Mouse (Mus musculus) intestine, embryonic 16.5 days (tissue): ENCODE measurements around the gene Tenm2. TPM values are rescaled to one million over a fixed set of nuclear protein-coding genes. Genes with fewer than 3 reads are reported as not detected.

Experiments
- ATAC-seq: fragments of 200-750 bp; cut with Nextera tagmentation; 2 replicates; pipeline ENCODE4 v1.8.0; 2017; ENCODE audit warnings: moderate TSS enrichment, moderate library complexity
- H3K27ac ChIP-seq: fragments of 300-500 bp; sonication (generic); 2 replicates; pipeline ENCODE4 v1.5.1; 2014; ENCODE audit warnings: mild to moderate bottlenecking, low read length
- H3K27me3 ChIP-seq: fragments of 300-500 bp; sonication (generic); replicated peaks from 2 replicates; pipeline ENCODE4 v1.6.1; 2014; ENCODE audit warnings: low read length, control low read depth, mixed read lengths; ENCODE audit not compliant: control insufficient read depth, insufficient read depth
- H3K36me3 ChIP-seq: fragments of 300-500 bp; sonication (generic); 2 replicates; pipeline ENCODE4 v1.6.1; 2014; ENCODE audit warnings: low read length, control low read depth; ENCODE audit not compliant: control insufficient read depth, insufficient read depth
- H3K4me1 ChIP-seq: fragments of 300-500 bp; sonication (generic); 2 replicates; pipeline ENCODE4 v1.6.1; 2014; ENCODE audit warnings: low read length, control low read depth, mixed read lengths; ENCODE audit not compliant: control insufficient read depth, insufficient read depth
- H3K4me2 ChIP-seq: fragments of 300-500 bp; sonication (generic); 2 replicates; pipeline ENCODE4 v1.6.1; 2014; ENCODE audit warnings: low read depth, low read length, control low read depth
- H3K4me3 ChIP-seq: fragments of 300-500 bp; sonication (generic); 2 replicates; pipeline ENCODE4 v1.5.1; 2014; ENCODE audit warnings: mild to moderate bottlenecking, low read length
- H3K9ac ChIP-seq: fragments of 300-500 bp; sonication (generic); 2 replicates; pipeline ENCODE4 v1.6.1; 2014; ENCODE audit warnings: low read depth, low read length
- H3K9me3 ChIP-seq: fragments of 300-500 bp; sonication (generic); 2 replicates; pipeline ENCODE4 v1.6.1; 2016; ENCODE audit warnings: low read length, control low read depth; ENCODE audit not compliant: control insufficient read depth
- WGBS: fragments of 180-500 bp; shearing (Covaris S2); extraction: QIAGEN DNeasy Blood & Tissue Kit; methylation state at CpG from one replicate; pipeline ENCODE4 v1.1.7; 2014; 5-methylcytosine and 5-hydroxymethylcytosine counted together
- polyA plus RNA-seq: library from polyadenylated mRNA; unstranded; fragments of >200 nt; fragmentation: Nextera tagmentation; extraction: Ambion mirVana; gene quantifications from 2 replicates; pipeline ENCODE4 v1.2.1, GENCODE M21; 2015

Tenm2 gene
- polyA plus RNA-seq, 1 experiment from 2014 or later, result 0.70 TPM

DNA sequence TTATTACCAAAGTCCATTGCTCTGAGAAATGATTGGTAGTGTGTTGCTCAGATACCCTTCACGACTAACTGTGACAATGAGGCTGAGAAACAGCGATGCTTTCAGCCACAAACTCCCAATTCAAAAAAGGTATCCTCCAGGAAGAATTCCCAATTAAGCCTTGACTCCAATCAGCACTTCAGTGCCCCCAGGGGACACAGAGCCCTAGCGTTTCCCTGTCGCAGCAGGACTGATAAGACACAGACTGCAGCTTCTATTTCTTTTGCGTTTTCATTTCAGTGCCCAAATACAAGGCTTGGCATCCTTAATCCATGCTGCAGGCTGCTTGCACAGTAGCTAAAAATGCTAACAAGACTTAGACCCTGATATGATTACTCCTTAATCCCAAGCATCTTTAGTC lies 1186.2 kb downstream of the Tenm2 start:
- Histone ChIP-seq H3K27me3 (no peaks in the 10 kb centered on the region), H3K36me3 (no peaks in the 10 kb centered on the region), H3K4me2 (no peak overlapping the region), H3K27ac (no peak overlapping the region), H3K9me3 (no peaks in the 10 kb centered on the region), H3K4me3 (no peak overlapping the region), H3K9ac (no peak overlapping the region), H3K4me1 (0 out of 2 replicates have a peak, but pooled peaks cover 3% of the 10 kb centered on the region)
- no peak for ATAC-seq
- WGBS, result 37% methylated on average over 5 of the region's 5 CpGs

DNA sequence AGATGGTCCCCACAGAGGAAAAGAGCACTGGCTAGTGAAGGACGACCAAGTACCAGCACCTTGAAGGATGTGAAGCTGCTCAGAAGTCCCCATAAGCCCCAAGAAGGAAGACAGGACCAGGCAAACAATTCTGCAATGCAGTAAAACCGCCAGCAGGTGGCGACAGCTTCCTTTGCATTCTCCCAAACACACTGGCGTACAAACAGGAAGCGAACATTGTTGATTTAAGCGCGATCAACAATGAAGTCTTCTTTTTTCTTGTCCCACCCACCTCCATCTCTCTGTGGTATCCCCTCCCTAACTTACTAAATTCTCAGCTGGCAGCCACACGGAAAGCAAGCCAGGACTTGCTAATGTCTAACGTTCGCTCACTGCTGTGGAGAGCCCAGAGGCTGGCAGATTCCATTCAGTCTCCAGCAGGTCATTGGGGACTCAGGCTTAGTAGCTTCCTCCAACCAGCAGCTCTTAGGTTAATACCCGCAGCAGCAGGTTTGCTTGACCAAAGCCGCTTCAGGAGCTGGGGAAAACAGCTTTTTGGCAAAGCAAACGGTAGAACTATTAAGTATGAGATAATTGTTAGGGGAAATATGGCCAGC lies 1190.0 kb downstream of the Tenm2 start:
- ATAC-seq, result peak; percentile 78
- H3K9ac ChIP-seq, result peak overlapping the region; percentile 69
- peak overlapping the region; percentile 58 for H3K4me3 ChIP-seq
- peak overlapping the region; percentile 71 for H3K4me2 ChIP-seq
- 0 out of 2 replicates have a peak, but pooled peaks cover 3% of the 10 kb centered on the region for H3K4me1 ChIP-seq
- 2% methylated on average over 13 of the region's 13 CpGs for WGBS
- H3K27me3 ChIP-seq, result no peaks in the 10 kb centered on the region
- no peaks in the 10 kb centered on the region for H3K36me3 ChIP-seq
- no peak overlapping the region for H3K27ac ChIP-seq
- H3K9me3 ChIP-seq, result no peaks in the 10 kb centered on the region

DNA sequence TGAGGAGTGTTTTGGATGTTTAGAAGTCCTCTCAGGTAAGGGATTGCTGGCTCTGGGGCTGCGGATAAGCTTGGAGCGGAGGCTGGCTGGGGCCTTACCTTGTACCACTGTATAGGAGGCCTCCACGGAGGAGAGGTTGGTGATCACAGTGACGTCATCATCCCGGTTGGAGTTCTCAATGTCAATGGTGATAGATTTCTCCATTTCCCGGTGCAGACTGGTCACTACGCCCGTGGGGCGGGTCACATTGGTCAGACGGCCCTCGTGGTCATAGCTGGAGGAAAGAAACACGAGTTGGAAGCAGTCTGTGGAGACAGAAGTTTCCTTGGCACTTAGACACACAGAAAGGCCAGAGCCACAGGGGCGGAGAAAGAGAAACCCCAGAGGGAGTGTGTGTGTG lies 1194.4 kb downstream of the Tenm2 start:
- H3K4me3 ChIP-seq, result no peak overlapping the region
- WGBS, result 82% methylated on average over 13 of the region's 13 CpGs
- no peaks in the 10 kb centered on the region for H3K36me3 ChIP-seq
- ATAC-seq, result no peak
- H3K27me3 ChIP-seq, result no peaks in the 10 kb centered on the region
- H3K9ac ChIP-seq, result no peak overlapping the region
- H3K4me2 ChIP-seq, result no peak overlapping the region
- peaks cover 7% of the 10 kb centered on the region for H3K4me1 ChIP-seq
- no peaks in the 10 kb centered on the region for H3K9me3 ChIP-seq
- no peak overlapping the region for H3K27ac ChIP-seq

DNA sequence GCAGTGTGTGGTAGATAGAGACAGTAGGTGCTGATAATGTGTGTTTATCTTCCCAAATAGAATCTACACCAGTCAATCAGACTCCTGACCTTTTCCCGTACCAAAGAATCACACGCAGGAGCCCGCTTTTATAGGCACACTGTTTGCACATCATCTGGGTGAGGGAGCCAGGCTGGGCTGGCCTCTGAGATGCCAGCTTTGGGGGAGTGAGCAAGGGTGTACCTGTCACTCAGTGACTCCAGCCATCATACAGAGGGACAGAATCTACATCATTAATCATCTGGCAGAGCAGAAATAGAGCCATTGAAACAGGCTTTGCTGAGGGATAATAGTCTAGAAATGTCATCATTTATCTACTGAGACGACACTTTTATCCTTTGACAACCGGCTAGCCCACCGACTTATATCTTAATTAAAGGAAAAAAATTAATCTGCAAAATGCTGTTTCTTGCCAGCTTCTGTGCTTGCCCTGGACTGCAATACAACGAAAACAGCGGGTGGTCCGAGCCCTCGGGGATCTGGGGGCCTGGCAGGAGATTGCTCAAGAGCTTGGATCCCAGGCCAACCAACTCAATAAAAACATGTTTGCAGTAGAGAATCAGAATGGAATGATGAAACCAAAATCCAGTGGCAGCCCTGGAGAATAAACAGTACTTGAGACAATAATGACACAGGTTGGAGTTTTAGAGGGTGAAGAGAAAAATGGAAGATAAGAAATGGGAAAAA lies 1195.1 kb downstream of the Tenm2 start:
- Histone ChIP-seq H3K4me3 (no peak overlapping the region), H3K4me2 (no peak overlapping the region), H3K9ac (no peak overlapping the region), H3K4me1 (peaks cover 8% of the 10 kb centered on the region), H3K27ac (no peak overlapping the region), H3K27me3 (no peaks in the 10 kb centered on the region), H3K9me3 (no peaks in the 10 kb centered on the region), H3K36me3 (no peaks in the 10 kb centered on the region)
- WGBS, result 60% methylated on average over 10 of the region's 10 CpGs
- no peak for ATAC-seq

DNA sequence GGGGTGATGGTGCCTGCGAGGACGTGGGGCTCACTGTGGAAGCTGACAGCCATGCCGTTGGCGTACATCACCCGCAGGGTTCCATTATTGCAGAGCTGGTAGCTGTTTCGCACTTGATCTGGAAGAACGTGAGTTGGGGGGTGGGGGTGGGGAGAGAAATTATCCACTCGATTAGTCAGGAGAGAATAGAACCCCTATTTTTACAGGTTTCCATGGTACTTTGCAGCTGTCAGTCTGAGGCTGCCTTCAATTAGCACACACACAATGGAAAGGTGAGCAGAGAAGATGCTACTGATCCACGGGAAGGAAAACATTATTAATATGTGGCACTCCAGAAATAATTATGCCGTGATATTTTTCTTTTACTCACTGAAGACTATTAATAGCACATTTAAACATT lies 1195.9 kb downstream of the Tenm2 start:
- H3K9me3 ChIP-seq, result no peaks in the 10 kb centered on the region
- no peak overlapping the region for H3K9ac ChIP-seq
- no peaks in the 10 kb centered on the region for H3K27me3 ChIP-seq
- H3K36me3 ChIP-seq, result no peaks in the 10 kb centered on the region
- H3K27ac ChIP-seq, result no peak overlapping the region
- no peak overlapping the region for H3K4me3 ChIP-seq
- ATAC-seq, result no peak
- H3K4me2 ChIP-seq, result no peak overlapping the region
- peaks cover 8% of the 10 kb centered on the region for H3K4me1 ChIP-seq
- WGBS, result 88% methylated on average over 10 of the region's 10 CpGs

DNA sequence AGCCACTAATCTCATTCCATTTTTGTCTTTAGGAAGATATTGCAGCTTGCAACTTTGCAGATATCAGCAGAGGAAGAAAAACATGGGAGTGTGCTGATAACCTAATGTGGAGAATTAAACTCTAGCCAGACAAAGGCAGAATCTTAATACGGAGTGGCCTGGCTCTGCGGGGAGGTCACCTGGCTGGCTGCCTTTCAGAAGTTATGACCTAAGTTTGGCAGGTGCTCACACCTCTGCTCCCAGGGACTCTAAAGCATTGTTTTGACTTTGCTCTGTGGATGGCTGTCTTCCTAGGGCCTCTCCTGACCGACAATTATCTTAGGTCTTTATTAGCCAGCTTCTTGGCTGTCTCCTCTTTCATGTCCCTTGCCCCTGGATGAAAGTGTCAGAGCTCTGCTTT lies 1197.4 kb downstream of the Tenm2 start:
- ATAC-seq, result no peak
- Histone ChIP-seq H3K36me3 (no peaks in the 10 kb centered on the region), H3K4me3 (no peak overlapping the region), H3K9ac (no peak overlapping the region), H3K4me1 (peaks cover 8% of the 10 kb centered on the region), H3K27me3 (no peaks in the 10 kb centered on the region), H3K27ac (no peak overlapping the region), H3K9me3 (no peaks in the 10 kb centered on the region), H3K4me2 (no peak overlapping the region)
- 49% methylated on average over 3 of the region's 3 CpGs for WGBS

DNA sequence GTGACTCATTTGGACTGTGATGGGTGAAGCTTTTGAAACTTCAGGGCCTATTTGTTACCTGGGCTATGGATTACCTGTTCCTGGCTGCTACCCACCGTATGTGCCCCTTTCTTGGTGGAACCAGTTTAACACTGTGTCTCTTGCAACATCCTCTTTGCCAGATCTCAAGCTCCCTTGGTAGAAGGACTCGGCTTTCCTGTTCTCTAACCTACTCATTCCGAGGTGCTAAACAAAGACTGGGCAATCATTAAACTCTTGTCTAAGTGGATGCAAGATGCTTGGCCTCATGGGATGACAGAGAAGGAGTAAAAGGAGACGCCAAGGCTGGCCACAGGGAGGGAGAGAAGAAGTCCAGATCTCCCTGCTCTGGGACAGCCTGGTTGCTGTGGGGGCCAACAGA lies 1198.5 kb downstream of the Tenm2 start:
- Histone ChIP-seq H3K4me1 (peaks cover 8% of the 10 kb centered on the region), H3K27me3 (no peaks in the 10 kb centered on the region), H3K4me3 (no peak overlapping the region), H3K9me3 (no peaks in the 10 kb centered on the region), H3K4me2 (no peak overlapping the region), H3K9ac (no peak overlapping the region), H3K36me3 (no peaks in the 10 kb centered on the region), H3K27ac (no peak overlapping the region)
- WGBS, result 67% methylated on average over 4 of the region's 4 CpGs
- ATAC-seq, result no peak

DNA sequence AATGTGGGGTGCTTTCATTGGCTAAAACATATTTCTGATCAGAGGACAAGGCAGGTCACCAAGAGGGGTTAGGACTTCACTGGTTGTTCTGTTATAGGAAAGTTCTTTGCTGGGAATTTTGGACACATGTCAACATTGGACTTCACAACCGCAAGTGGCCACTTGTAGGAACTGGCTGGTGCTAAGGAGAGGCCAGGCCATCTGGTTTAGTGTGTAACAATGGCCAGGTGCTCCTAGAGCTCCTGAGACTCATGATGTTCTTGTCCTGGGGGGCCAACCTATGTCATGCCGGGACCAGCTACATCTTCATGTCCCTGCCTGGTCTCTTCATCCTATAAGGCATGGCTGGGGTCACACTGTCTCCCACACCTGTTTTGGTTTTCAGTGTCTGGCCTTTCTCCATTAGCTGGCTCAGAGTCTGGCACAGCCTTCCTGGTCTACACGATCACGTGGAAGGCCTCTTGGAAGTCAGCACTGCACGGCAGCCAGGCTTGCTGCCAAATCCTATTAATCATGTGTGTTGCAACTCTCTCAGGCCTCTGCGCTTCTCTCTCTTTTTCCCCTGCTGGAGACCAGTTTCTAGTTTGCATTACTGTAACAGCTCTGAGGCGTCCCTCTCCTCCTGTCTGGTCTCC lies 1199.6 kb downstream of the Tenm2 start:
- ATAC-seq, result peak; percentile 92
- Histone ChIP-seq H3K4me3 (no peak overlapping the region), H3K27ac (no peak overlapping the region), H3K36me3 (no peaks in the 10 kb centered on the region), H3K4me2 (no peak overlapping the region), H3K27me3 (no peaks in the 10 kb centered on the region), H3K4me1 (peaks cover 8% of the 10 kb centered on the region), H3K9me3 (no peaks in the 10 kb centered on the region), H3K9ac (no peak overlapping the region)
- WGBS, result 34% methylated on average over 7 of the region's 7 CpGs

DNA sequence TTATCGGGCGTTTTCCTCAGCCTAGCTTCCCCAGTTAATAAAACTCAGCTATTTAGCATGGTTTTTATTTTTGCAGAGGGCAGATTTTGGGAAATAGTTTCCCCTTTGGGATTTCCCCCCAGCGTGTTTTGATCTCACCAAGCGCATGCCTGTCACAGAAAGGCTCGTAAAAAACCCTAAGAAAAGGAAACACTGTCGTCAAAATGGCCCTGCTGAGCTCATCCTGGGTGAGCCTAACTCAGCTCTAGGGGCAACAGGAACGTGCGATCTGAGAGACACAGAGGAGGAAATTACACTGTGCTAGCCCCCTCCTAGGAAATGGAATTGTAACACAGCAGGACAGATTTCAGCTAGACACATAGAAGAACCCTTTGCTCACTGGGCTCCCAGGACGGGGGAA lies 1204.0 kb downstream of the Tenm2 start:
- WGBS, result 39% methylated on average over 9 of the region's 9 CpGs
- Histone ChIP-seq H3K4me1 (peaks cover 7% of the 10 kb centered on the region), H3K27me3 (no peaks in the 10 kb centered on the region), H3K9me3 (no peaks in the 10 kb centered on the region), H3K4me3 (no peak overlapping the region), H3K27ac (no peak overlapping the region), H3K36me3 (no peaks in the 10 kb centered on the region), H3K4me2 (no peak overlapping the region), H3K9ac (no peak overlapping the region)
- ATAC-seq, result no peak
